Mouse (Mus musculus): Measurements from ENCODE around the gene Itgam.

DNA sequence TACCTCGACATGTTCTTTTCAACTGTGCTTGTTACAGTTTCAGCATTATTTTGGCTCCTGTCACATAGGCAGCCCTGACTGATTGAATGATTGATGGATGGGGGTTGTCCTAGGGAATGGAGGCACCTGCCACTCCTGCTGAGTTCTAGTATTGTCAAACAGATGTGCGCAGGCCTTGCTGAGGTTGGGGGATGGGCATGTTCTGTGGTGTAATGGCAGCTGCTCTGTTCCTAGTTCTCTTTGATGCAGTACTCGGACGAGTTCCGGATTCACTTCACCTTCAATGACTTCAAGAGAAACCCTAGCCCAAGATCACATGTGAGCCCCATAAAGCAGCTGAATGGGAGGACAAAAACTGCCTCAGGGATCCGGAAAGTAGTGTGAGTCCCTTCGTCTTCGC is 17.6 kb downstream of the Itgam start:
- no peak for TF ChIP-seq CTCF (IDR thresholded peaks at IDR 0.05; ENCODE audit: extremely low read depth, insufficient read length, insufficient replicate concordance, low read depth, low read length)
- TF ChIP-seq POLR2A (IDR thresholded peaks at IDR 0.05; ENCODE audit: low read depth, low read length) = no peak

Measured in small intestine, adult 2 months (tissue).